Mouse (Mus musculus) yolk sac, embryonic 10.5 days (tissue): ENCODE results near the gene Slc22a18.

ENCODE experiments used
- DNase-seq: peaks from one replicate; pipeline ENCODE4 v3.0.0-alpha.2; 2017; ENCODE audit warnings: low spot score

The Slc22a18 gene

DNA sequence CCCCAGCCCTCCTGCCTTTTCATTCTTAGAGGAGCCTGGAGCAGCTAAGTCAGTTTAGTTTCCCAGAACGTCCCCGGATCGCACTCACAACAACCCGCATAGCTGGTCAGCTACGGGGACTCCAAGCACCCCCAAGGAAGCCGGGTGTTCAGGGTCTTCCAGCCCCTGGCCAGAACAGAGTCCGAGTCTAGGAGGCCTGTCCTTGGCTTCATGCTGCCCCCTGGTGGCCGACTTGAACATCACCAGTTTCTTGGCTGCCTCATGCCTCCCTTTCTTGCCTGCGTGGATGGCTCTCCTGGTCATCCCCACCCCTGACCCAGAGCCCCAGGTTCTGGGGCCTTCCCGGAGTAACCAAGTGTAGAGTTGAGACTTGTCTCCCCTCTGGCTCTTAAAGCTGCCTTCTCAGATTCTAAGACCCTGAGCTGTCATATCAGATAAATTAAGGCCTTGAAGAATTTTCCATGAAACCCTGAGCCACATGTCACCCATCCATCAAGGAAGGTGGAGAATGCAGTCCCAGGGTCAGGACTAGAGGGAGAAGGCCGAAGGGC lies 9.6 kb upstream of the Slc22a18 start:
- peak; percentile 70 for DNase-seq

DNA sequence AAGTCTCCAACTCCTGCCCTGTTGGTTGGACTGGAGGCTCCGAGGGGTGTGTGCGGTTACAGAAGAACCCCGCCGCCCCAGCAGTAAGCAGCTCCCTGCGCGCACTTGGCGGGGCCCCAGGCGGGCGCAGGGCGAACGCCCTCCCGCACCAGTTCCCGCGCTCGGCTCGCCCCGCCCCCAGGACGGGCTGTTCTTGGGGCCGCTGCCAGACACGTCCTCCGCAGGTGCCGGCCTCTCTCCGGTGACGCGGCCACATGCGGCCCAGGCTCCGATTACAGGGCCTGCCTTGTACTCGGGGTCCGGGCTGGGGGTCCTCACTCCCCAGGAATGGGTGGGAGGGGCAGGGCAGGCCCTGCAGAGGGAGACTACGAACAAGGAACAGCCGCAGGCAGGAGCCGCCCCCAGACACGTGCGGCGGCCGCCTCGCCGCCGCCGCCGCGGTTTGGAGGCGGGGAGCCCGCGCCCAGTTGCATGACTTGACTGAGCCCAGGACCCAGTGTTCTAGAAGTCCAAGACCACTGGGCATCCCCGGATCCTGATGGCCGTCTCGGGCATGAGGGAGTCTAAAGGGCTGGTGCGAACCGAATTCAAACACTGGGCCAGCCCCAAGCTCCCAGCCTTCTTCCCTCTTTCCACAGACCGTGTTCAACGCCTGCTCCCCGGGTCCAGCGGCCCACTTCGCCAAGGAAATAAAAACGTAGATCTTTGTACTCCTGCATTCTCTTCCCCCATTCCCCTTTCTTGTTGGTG lies 8.6 kb upstream of the Slc22a18 start:
- peak; percentile 75 for DNase-seq

DNA sequence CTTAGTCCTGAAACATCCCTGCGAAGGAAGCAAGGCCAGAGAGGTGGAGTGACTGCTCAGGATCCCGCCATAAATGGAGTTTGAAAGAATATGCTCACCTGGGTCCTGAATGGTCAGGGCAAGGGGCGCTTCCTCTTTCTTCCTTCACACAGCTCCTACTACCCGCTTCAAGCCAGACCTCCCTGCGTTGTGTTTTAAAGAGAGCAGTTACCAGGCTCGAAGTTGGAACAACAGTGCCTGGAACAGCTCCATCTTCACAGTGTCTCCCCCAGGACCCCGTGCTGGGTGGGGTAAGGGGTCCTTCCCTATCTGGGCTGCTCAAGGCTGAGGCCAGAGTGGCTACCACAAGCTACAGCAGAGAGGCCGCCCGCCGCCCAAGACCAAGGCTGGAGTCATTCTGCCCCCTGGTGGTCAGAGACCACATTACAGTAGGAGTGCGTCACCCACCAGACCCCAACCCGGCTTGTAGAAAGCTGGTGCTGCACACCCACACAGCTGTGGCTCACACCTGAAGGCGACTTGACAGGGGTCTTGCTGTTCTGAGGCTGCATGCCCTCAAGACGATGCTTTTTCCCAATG lies 7.3 kb upstream of the Slc22a18 start:
- DNase-seq, result peak; percentile 72

DNA sequence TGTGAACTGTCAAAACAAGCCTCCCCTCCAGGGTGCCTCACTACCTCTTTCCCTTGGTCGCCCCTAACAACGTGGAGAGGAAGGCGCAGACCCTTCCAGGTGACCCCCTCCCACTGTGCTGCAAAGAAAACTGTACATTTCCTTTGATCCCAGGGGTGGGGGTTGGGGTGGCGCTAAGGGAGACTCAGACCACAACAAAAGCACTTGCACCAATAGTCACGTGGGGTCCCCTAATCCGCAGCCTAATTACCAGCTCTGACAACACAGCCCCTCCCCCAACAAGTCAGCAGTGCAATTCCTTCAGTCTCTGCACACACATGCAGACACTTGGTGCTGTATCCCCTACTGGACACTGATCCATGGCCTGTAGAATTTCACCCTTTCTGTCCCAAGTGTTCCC lies 5.8 kb upstream of the Slc22a18 start:
- no peak for DNase-seq

DNA sequence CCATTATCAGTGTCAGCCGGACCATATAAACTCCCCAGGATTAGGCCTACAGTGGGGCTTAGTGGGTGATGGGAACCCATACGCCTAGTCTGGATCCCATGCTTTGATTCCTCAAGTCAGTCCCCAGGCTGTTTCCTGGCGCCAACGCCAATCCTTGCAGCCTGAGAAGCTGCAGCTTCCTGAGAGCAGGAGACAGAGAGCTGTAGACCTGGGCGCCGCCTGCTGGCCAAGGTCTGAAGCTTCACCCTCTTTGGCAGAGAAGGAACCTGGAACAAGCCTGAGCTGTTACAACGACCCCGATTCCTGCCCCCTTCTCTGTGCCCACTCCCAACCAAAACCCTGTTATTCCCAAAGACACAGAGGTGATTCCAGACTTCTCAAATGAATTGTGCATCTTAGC lies 3.6 kb upstream of the Slc22a18 start:
- no peak for DNase-seq

DNA sequence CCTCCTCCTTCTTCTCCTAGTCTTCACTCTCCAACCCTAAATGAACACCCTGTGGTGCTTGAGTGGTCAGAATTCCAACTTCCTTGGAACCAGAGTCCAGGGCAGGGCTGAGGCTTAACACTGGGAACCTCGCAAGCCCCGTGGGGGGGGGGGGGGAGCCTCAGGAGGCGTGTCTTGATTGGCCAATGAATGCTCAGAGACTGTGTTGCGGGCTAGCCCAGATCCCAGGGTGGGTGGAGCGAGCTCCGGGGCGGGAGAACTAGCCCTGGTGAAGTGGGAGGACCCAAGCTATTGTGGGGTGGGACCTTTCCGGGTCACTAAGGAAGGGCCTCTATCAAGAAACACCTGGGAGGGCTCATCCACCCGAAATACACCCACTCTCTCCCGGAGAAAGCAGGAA lies 1.3 kb downstream of the Slc22a18 start:
- peak; percentile 77 for DNase-seq

DNA sequence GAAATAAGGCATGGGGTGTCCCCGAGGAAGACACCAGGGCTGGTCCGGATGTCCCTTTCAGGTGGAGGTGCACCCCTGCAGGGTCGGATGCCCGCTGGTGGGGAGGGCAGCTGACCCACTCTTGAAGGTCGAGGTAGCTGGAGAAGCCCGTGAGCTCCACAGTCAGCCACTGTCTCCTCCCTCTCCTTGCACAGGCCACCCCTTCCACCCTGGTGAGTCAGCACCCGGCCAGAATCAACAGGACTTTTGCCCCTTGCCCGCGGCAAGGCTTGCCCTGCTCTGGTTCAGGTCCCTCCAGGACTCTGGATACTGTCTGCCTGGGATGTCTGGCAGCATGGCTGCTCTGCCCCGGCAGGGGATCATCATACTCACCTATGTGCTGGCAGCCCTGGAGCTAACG lies 2.3 kb downstream of the Slc22a18 start:
- DNase-seq, result peak; percentile 69

DNA sequence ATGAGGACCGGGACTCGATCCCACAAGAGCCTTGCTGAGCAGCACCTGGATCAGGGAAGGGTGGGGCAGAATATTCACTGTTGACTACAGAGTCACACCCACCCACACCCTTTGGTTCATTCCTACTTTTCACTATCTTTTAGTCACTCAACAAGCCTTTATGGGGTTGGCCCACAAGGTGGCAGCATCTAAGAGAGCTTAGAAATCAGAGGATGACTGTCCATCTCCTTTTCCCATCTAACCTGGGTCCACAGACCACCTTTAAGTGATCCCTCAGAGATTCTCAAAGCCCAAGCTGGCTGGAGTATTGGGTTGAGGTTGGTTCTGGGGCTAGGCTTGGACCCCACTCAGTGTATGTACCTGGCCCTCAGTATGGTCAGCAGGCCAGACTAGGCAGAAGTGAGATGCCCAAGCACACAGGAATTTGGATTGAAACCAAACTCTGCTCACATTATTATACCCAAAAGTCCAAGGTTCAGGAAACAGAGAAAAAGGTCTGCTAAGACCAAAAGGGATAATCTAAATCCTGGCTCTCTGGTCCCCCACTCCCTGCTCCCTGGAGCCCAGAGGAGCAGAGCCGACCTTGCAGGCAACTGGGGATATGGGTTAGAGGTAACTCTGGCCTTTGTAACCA lies 3.3 kb downstream of the Slc22a18 start:
- no peak for DNase-seq

DNA sequence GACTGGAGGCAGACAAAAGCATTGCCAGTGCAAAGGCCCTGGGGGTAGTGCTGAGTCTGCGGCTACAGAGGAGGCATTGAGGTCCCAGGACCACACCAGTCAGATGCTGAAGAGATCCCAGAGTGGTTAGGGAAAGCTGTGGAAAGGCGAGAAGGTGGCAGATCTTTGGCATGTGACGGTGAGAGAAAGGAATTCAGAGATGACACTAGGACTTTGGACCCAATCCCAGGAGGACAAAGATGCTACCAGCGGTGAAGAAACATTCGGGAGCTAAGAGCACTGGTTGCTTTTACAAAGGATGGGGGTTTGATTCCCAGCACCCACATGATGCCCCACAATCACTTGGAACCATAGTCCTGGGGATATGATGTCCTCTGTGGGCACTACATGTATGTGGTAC lies 4.3 kb downstream of the Slc22a18 start:
- DNase-seq, result no peak

DNA sequence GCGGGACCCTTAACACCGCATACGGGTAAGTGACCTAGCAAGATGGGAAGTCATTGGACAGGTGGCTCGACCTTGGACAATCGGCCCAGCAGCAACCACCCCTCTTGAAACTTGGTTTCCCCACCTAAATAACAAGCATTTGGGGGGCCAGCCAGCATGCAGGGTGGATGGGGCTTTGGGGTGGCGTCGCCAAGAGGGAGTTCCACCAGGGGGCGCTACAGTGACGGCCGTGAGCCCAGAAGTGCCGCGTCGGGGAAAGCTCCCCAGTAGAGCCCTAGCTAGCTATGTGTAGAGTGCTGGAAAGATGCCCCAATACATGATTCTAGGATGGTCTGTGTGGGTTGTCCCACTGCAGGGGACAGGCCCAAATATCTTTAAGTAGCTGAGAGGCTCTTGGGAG lies 7.0 kb downstream of the Slc22a18 start:
- DNase-seq, result no peak

DNA sequence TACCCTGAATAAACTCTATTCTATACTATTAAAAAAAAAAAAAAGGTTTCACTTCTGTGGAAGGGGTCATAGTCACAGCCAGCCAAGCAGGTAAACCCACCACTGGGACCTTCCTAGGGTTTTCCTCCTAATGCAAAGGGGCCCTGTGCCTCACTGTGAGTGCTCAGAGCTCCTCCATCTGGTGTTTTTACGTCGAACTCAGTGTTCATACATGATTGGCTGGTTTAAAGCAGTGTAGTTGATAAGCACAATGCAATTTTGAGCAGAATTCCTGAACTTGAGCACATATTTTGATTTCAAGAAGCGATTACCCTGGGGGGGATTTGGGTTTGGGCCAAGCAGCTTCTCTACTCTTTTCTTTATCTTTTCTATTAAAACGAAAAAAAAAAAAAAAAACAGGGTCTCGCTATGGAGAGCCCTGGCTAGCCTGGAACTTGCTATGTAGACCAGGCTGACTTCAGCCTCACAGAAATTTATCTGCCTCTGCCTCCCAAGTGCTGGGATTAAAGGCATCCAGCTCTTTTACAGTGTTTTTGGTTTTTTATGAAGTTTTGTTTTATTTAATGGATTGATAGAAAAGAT lies 8.4 kb downstream of the Slc22a18 start:
- no peak for DNase-seq

DNA sequence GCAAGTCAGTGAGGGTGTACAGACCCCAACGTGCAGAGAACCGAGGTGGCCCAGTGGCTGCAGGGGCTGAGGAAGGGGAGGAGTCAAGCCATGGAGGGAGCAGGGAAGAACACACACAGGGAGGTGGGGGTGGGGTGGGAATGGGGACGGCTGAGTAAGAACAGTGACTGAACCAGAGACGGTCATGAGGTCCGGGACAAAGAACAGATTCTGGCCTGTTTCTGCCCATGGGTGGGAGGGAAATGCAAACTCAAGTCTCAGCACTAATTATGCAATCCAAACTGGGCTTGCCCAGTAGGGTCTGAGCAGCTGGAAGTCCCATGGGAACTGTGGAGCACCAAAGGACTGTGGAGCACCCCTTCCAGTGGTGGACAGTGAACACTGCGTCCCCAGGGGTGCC lies 9.0 kb downstream of the Slc22a18 start:
- no peak for DNase-seq

DNA sequence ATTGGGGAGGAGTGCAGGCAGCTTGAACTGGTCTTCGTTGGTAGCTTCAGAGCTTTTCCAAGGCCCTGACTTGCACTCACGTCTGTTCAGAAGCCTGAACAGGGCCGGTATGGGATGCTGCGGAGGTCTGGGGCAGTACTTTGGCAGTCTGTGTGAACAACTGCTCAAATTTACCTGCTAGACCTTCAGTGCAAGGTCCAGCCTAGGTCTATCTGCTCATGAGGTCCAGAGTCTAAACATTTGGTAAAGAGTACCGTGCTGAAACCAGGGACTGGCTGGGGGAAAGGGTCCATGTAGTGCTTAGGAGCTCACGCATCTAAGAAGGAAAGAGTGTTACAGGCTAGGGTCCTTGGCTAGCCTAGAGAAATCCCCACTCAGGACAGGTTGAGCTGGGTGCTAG lies 16.2 kb downstream of the Slc22a18 start:
- DNase-seq, result no peak

DNA sequence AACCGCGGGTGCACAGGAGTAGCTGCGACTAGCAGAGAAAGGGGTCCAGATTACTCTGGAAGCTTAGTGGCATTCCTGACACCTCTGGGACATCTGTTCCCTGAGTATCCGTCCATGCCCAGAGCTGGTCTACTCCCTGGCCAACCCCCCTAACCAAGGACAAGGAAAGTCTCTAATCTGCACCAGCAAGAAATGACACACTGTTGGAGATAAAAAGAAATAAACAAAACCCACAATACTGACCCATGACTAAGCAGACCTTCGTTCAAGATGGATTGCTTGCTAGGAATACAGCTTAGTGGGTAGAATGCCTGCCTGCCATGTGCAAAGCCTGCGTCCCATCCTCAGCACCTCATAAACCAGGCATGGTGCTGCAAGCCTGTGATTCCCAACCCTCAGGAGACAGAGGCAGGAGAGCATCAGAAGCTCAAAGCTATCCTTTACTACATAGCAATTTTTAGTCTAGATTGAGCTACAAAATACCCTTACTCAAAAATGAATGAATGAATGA lies 20.1 kb downstream of the Slc22a18 start:
- no peak for DNase-seq

DNA sequence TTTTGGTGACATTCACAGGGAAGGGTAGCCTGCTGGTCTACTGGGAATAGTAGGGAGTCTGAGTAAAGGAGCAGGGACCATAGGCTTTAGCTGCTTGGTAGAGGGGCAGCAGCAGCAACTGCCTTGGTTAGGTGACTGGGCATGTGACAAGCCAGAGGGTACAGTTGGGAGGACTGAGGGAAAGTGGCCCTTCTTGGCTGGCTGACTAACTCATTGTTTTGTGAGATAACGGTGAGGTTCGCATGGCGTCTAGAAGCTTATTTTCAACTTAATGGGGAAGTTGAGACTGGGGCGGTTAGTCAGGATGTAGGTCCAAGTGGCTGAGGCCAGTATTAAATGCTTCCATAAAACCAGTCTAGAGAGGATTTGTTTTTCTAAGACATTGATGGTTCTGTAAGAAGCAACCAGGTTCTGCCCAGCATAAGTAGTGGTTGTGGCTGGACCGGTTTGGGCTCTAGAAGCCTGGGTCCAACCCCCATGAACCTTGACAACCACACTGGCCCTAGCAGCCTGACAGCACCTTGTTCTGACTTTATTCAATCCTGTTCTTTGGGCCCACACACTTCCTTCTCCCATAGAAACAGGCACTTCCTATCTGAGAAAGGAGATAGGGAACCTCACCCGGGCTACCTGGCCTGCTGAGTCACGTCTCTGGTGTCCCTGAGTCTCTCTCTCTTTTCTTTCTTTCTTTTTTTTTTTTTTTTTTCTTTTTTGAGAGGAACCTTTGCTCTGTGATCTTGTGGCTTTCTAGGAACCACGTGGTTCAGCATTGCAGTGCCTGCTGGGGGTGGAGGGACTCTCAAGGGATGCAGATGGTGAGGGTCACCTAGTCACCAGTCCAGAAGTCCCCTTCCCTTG lies 21.8 kb downstream of the Slc22a18 start:
- peak; percentile 47 for DNase-seq

DNA sequence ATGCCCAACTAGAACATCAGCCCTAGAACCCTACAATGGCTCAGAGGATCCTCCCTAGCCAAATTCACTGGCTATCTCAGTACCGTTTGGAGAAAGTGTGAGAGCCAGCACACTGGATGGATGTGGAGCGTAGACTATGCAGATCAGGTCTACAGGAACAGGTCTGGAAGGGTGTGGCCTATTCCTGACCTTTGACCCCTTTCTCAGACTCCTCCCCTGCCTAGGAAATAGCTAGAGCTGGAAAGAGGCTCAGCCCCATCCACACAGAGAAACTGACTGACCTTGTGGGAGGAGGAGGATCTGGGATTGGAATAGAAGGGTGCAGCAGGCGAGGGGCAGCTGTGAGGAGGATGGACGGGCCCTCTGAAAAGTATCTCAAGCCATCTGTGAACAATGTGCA lies 25.0 kb downstream of the Slc22a18 start:
- DNase-seq, result no peak

DNA sequence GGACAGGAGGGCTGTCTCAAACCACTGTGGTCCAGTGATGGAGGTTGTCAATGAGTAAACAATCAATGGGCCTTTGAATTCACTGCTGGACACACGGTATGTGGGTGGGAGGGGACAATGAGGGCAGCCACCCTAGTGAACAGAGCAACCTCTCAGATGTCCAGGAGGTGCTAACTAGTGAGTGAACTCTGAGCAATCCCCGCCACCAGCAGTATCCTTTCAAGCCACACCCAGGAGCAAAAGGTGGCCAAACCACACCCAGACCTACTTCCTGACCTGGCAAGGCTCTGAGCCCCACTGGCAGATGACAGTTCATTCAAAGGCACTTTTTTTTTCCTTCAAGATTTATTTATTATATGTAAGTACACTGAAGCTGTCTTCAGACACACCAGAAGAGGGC lies 27.4 kb downstream of the Slc22a18 start:
- peak; percentile 58 for DNase-seq

DNA sequence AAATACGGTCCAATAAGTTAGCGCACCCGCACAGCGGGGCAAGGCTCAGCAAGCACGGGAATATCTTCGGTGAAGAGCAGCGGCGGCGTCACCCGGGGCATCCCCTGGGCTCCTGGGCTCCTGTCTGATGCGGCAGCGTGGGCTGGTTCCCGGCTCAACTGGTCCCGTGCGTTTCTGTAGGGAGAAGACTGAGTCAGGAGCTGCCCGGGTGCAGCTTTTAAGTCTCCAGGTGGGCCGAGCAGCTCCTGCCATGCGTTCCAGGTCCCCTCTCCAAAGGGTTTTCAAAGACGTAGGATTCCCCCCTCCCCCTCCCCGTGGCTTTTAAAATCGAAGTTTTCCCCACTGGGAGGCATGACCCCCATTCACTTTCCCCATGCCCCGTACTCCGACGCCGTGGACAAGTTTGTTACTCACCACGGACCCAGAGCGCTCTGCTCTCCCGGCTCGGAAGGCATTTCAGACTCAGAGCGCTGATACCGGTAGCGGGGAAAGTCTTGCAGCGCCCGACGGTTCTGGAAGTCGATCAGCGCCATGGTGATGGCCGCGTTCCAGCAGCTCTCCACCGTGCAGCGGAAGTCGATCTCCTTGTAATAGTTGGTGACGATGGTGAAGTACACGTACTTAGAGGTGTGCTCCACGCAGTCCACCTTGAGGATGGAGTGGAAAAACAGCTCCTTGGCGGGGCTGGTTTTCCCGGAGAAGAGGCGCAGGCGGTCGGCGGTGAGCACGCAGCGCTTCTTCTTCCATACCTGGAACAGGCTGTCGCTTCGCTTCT lies 28.3 kb downstream of the Slc22a18 start:
- peak; percentile 40 for DNase-seq

DNA sequence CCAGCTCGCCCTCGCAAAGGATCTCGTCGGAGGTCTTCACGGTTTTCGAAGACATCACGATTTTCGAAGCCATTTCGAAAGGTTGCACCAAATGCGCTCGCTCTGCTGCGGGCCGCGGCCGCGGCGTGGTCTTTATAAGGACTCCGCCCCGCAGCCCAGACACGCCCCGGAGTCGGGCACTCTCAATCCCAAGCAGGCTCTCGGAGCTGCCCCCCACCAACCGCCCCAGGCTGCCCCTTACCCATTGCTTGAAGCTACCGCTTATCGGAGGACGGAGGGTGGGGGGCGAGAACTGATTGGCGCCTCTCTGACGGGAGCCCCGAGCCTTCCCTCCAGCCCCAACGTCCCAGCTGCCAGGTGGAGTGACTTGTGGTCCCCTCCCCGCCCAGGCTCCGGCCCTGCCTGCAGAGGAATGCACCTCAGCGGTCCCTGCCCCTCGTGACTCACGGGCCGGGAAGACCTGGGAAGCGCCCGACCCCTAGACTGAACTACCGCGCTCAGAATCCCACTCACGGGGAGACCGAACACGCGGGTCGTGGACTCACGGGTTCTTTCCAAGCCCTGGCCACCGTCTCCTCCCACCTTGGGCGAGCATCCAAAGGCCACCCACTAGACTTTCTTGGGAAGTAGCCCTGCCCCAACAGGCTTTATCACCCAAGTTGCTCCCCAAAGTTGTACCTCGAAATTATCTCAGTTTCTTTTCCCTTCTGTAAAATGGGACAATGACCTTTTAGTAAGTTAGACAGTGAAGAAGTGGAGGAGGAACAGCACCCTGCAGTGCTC lies 29.1 kb downstream of the Slc22a18 start, which contains the start of gene Phlda2:
Gene Phlda2 (minus strand): TSS at position 733 of the 783 bp plus-strand sequence.
- DNase-seq, result peak; percentile 83

DNA sequence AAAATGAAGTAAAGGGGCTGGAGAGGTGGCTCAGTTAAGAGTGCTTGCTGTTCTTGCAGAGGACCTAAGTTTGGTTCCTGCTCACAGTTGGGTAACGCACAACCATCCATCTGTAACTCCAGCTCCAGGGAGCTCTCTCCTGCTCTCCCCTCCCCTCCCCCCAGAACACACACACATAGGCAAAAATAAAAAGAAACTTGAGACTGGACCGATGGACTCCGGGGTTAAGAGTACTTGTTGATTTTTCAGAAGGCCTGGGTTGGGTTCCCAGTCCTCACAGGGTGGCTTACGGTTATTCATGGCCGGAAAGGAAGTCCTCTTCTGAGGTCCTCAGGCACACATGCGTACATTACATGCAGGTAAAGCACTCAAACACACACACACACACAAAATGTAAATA lies 30.4 kb downstream of the Slc22a18 start:
- DNase-seq, result peak; percentile 65
